Mouse (Mus musculus) embryonic facial prominence, embryonic 15.5 days (tissue): Measurements from ENCODE around the gene Prss54. TPM values are rescaled to one million over a fixed set of nuclear protein-coding genes. Genes with fewer than 3 reads are reported as not detected.

ENCODE experiments used
- ATAC-seq: fragments of 200-750 bp; cut with Nextera tagmentation; 2 replicates; pipeline ENCODE4 v1.8.0; 2017; ENCODE audit warnings: low read depth, moderate TSS enrichment; ENCODE audit not compliant: insufficient number of reproducible peaks, low FRiP score, low TSS enrichment
- H3K27ac ChIP-seq: fragments of 300-500 bp; sonication (generic); replicated peaks from 2 replicates; pipeline ENCODE4 v1.5.1; 2015; ENCODE audit warnings: mild to moderate bottlenecking, inconsistent platforms
- H3K27me3 ChIP-seq: fragments of 300-500 bp; sonication (generic); 2 replicates; pipeline ENCODE4 v1.6.1; 2015; ENCODE audit warnings: inconsistent platforms
- H3K36me3 ChIP-seq: fragments of 300-500 bp; sonication (generic); 2 replicates; pipeline ENCODE4 v1.6.1; 2015; ENCODE audit warnings: mild to moderate bottlenecking, inconsistent platforms
- H3K4me1 ChIP-seq: fragments of 300-500 bp; sonication (generic); 2 replicates; pipeline ENCODE4 v1.6.1; 2015; ENCODE audit warnings: inconsistent platforms
- H3K4me2 ChIP-seq: fragments of 300-500 bp; sonication (generic); replicated peaks from 2 replicates; pipeline ENCODE4 v1.6.1; 2015; ENCODE audit warnings: mild to moderate bottlenecking, inconsistent platforms
- H3K4me3 ChIP-seq: fragments of 300-500 bp; sonication (generic); replicated peaks from 2 replicates; pipeline ENCODE4 v1.5.1; 2015; ENCODE audit warnings: mild to moderate bottlenecking, inconsistent platforms
- H3K9ac ChIP-seq: fragments of 300-500 bp; sonication (generic); 2 replicates; pipeline ENCODE4 v1.6.1; 2015; ENCODE audit warnings: inconsistent platforms
- H3K9me3 ChIP-seq: fragments of 300-500 bp; sonication (generic); replicated peaks from 2 replicates; pipeline ENCODE4 v1.6.1; 2016; ENCODE audit warnings: inconsistent platforms
- WGBS: fragments of 180-500 bp; shearing (Covaris S2); methylation state at CpG from one replicate; pipeline ENCODE4 v1.1.7; 2015; 5-methylcytosine and 5-hydroxymethylcytosine counted together
- polyA plus RNA-seq: library from polyadenylated mRNA; unstranded; fragments of >200 nt; fragmentation: Nextera tagmentation; extraction: Ambion mirVana; gene quantifications from 2 replicates; pipeline ENCODE4 v1.2.1, GENCODE M21; 2015

Prss54 gene
- polyA plus RNA-seq, 1 experiment from 2014 or later, result not detected

DNA sequence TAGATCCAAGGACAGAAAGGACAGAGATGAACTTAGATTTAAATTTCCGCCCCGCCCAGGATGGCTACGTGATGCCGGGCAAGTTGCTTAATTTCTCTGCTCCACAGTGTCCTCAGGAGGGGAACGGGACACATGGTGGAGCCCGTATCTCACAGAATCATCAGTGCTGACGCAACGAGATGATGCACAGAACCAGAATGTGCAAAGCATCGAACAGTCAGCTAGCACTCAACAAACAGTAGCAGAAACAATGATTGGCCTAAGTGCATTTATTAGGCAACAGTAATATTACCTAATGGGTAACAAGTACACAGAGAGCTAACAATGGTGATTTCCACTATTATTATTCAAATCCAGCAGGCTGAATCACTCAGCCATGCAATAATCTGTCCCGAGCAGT is 47.9 kb downstream of the Prss54 start:
- WGBS, result 87% methylated on average over 10 of the region's 10 CpGs
- H3K4me2 ChIP-seq, result no peak overlapping the region
- H3K27me3 ChIP-seq, result 0 out of 2 replicates have a peak, but pooled peaks cover 2% of the 10 kb centered on the region
- no peak for ATAC-seq
- H3K9me3 ChIP-seq, result no peaks in the 10 kb centered on the region
- no peaks in the 10 kb centered on the region for H3K36me3 ChIP-seq
- H3K4me1 ChIP-seq, result no peaks in the 10 kb centered on the region
- H3K4me3 ChIP-seq, result no peak overlapping the region
- H3K9ac ChIP-seq, result no peak overlapping the region
- no peak overlapping the region for H3K27ac ChIP-seq

DNA sequence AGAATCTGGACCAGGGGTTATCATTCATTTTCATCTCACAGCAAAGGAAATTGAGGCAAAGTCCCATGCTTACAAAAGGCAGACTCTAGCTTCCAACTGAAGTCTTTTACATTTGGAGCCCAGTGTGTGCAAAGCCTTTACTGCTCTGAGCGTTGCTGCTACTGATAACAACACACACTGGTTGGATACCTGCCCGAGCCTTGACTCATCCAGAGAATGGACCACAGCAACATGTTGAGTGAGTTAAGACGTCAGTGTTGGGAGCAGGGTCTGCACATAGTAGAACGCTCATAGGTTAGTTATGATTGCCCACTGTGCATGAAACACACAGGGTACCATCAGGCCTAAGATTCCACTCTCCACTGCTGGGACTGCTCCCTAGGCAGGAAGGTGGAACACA is 52.1 kb downstream of the Prss54 start:
- no peaks in the 10 kb centered on the region for H3K36me3 ChIP-seq
- no peak overlapping the region for H3K27ac ChIP-seq
- no peaks in the 10 kb centered on the region for H3K4me1 ChIP-seq
- H3K9ac ChIP-seq, result no peak overlapping the region
- H3K4me2 ChIP-seq, result no peak overlapping the region
- 89% methylated on average over 4 of the region's 4 CpGs for WGBS
- H3K4me3 ChIP-seq, result no peak overlapping the region
- ATAC-seq, result no peak
- 0 out of 2 replicates have a peak, but pooled peaks cover 2% of the 10 kb centered on the region for H3K27me3 ChIP-seq
- no peaks in the 10 kb centered on the region for H3K9me3 ChIP-seq

DNA sequence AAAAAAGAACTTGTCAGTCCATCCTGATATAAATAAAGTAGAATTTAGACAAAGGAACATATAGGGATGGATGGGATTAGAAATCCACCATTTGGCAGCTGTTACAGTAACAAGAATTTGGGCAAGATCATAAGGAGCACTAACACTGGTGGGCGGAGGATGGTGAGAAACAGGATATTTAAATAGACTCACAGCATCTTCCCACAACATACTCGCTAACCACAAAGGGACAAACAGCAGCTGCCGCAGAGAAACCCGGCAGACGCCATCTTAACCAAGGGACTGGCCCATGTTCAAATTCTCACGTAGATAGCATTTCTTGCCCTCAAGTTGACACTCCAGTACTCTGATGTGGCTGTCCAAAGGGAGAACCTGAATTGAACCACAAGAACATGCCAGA is 59.2 kb downstream of the Prss54 start:
- H3K27ac ChIP-seq, result no peak overlapping the region
- no peaks in the 10 kb centered on the region for H3K36me3 ChIP-seq
- no peaks in the 10 kb centered on the region for H3K4me1 ChIP-seq
- H3K4me3 ChIP-seq, result no peak overlapping the region
- no peaks in the 10 kb centered on the region for H3K9me3 ChIP-seq
- whole genome bisulfite sequencing, result 66% methylated on average over 6 of the region's 6 CpGs
- ATAC-seq, result no peak
- no peaks in the 10 kb centered on the region for H3K27me3 ChIP-seq
- H3K9ac ChIP-seq, result no peak overlapping the region
- H3K4me2 ChIP-seq, result no peak overlapping the region

DNA sequence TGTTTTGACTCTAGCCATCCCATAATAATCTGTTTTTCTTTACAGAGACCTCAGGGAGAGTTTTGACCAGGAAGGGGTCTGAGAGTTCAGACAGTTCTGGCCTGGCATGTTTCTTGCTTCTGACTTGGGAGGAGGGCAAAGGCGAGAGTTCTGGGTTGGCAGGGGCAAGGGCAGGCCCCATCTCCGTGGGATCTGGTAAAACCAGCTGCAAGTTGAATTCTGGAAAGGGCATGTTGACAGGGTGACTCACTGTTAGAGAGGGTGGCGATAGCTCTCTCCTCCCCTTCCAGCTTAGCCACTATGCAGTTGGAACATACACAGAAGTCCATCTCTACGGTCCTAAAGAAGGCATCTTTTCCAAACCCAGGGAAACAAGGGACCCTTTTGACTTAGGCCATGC is 62.9 kb downstream of the Prss54 start:
- Histone ChIP-seq H3K4me3 (no peak overlapping the region), H3K27ac (no peak overlapping the region), H3K9me3 (no peaks in the 10 kb centered on the region), H3K4me2 (no peak overlapping the region), H3K9ac (no peak overlapping the region), H3K4me1 (no peaks in the 10 kb centered on the region), H3K36me3 (no peaks in the 10 kb centered on the region), H3K27me3 (no peaks in the 10 kb centered on the region)
- ATAC-seq, result no peak
- WGBS, result 55% methylated on average over 4 of the region's 4 CpGs

DNA sequence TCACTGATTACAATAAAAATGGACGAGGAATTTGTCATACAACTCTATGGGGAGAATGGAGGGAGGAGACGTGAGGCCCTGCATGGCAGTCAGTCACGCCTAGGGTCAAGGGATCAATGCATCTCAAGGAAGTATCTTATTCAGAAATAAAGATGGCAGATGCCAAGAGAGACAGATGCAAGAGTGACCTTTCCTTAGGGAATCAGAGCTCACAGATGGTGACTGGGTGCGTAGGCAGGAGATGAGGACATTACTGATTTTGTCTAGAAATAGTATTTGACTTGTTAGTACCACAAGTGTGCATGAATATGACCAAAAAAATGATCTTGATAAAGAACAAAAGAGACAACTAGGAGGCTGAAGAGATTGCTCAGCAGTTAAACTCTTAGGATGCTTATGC is 63.9 kb downstream of the Prss54 start:
- H3K9ac ChIP-seq, result no peak overlapping the region
- no peaks in the 10 kb centered on the region for H3K36me3 ChIP-seq
- H3K4me2 ChIP-seq, result no peak overlapping the region
- no peaks in the 10 kb centered on the region for H3K27me3 ChIP-seq
- no peak overlapping the region for H3K4me3 ChIP-seq
- H3K27ac ChIP-seq, result no peak overlapping the region
- H3K9me3 ChIP-seq, result no peaks in the 10 kb centered on the region
- no peaks in the 10 kb centered on the region for H3K4me1 ChIP-seq
- 71% methylated on average over 4 of the region's 4 CpGs for WGBS
- ATAC-seq, result no peak

Other genes with a start within 250 kb of the Prss54 start
- gene Zfp319, start 244.4 kb downstream of the Prss54 start, polyA plus RNA-seq, result 9.1 and 10.2 TPM in 2 replicates
- 45.3 and 46.3 TPM in 2 replicates for gene Usb1, start 244.1 kb downstream of the Prss54 start, polyA plus RNA-seq
- gene Mmp15, start 224.1 kb downstream of the Prss54 start, polyA plus RNA-seq, result 12.6 and 13.0 TPM in 2 replicates
- 138 and 155 TPM in 2 replicates for gene Cfap20, start 141.5 kb downstream of the Prss54 start, polyA plus RNA-seq
- 11.2 and 14.6 TPM in 2 replicates for gene Csnk2a2, start 86.3 kb downstream of the Prss54 start, polyA plus RNA-seq
- 7.5 and 12.8 TPM in 2 replicates for gene Ccdc113, start 42.3 kb downstream of the Prss54 start, polyA plus RNA-seq
- gene Gins3, start 57.1 kb upstream of the Prss54 start, polyA plus RNA-seq, result 17.3 and 18.9 TPM in 2 replicates
- gene Ndrg4, start 100.6 kb upstream of the Prss54 start, polyA plus RNA-seq, result 27.5 and 28.7 TPM in 2 replicates
- 18.0 and 22.5 TPM in 2 replicates for gene Setd6, start 139.5 kb upstream of the Prss54 start, polyA plus RNA-seq
- 49.6 and 52.4 TPM in 2 replicates for gene Cnot1, start 231.1 kb upstream of the Prss54 start, polyA plus RNA-seq
- 311 and 322 TPM in 2 replicates for gene Sap18b, start 249.0 kb upstream of the Prss54 start, polyA plus RNA-seq